Mouse (Mus musculus): ENCODE data around the gene Il2ra. TPM values are rescaled to one million over a fixed set of nuclear protein-coding genes. Genes with fewer than 3 reads are reported as not detected.
"Not testable (repeated sequence)": the region's sequence is repeated elsewhere in the genome, so short reads cannot be mapped to it uniquely, and the experiment has no call there.

Gene Il2ra
- polyA plus RNA-seq (2014; fragmentation: Nextera tagmentation; extraction: Ambion mirVana): 0.04 TPM in 1 of 2 replicates, not detected in the other

DNA sequence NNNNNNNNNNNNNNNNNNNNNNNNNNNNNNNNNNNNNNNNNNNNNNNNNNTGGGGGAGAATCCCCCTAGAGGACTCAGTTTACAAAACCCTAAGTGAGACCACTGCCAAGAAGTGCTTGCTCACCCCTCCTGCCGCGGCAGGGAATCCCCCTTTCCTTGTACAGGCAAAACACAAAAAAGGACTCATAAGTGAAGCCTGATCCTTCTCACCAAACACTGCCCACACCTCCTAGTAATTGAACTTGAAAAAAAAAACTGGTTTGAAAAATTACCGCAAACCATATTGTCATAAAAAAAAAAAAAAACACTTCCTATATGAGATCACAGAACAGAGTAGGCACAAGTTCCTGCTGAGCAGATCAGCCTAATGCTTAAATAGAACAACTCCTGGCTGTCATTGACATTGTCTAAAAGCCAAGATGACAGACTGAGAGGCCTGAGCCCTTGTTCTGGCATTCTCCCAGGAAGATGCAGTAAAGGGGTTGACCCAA, at the start of gene Il2ra:
Gene Il2ra, plus strand, starts transcription at position 357 of the 491 bp plus-strand sequence.
- Histone ChIP-seq H3K27me3 (replicated peaks; ENCODE audit: control insufficient read depth, insufficient read depth, low read length) (no peaks in the 10 kb centered on the region), H3K9ac (ENCODE audit: low read depth, low read length) (no peak within 1 kb of the TSS), H3K36me3 (ENCODE audit: control insufficient read depth, insufficient read depth, low read length) (no peaks in the 10 kb centered on the region), H3K4me1 (replicated peaks; ENCODE audit: control insufficient read depth, insufficient read depth, low read length) (no peaks in the 10 kb centered on the region), H3K9me3 (ENCODE audit: control insufficient read depth, low read length) (no peaks in the 10 kb centered on the region), H3K4me2 (no peak within 1 kb of the TSS), H3K27ac (ENCODE audit: low read depth, low read length) (no peak within 1 kb of the TSS), H3K4me3 (ENCODE audit: low read depth, low read length) (no peak within 1 kb of the TSS)
- 83% methylated on average over 3 of the region's 3 CpGs for whole genome bisulfite sequencing
- no peak for ATAC-seq (replicated peaks; ENCODE audit: low FRiP score)
- no peak for DNase-seq (ENCODE audit: low spot score)

DNA sequence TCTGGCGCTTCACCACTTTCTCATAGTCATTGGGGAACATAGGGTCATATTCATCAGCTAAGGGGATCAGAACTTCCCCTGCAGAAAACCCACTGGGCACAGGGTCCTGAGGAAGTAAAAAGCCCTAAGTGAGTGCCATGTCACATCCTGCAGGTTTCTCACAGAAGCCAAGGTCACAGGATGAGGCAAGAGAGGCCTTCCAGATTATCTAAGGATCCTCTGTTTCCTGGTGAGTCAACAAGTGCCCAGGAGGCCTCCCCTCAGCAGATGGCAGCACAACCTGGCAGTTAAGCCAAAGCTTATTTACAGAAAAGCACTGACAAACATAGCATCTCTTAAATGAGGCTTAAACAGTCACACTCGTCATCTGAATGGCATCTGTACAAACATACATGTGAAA, 45.9 kb upstream of the Il2ra start:
- Histone ChIP-seq H3K9me3 (ENCODE audit: control insufficient read depth, low read length) (no peaks in the 10 kb centered on the region), H3K4me2 (no peak overlapping the region), H3K9ac (ENCODE audit: low read depth, low read length) (no peak overlapping the region), H3K4me3 (ENCODE audit: low read depth, low read length) (no peak overlapping the region), H3K27ac (ENCODE audit: low read depth, low read length) (no peak overlapping the region), H3K4me1 (replicated peaks; ENCODE audit: control insufficient read depth, insufficient read depth, low read length) (peaks cover under 1% of the 10 kb centered on the region), H3K27me3 (replicated peaks; ENCODE audit: control insufficient read depth, insufficient read depth, low read length) (no peaks in the 10 kb centered on the region), H3K36me3 (ENCODE audit: control insufficient read depth, insufficient read depth, low read length) (peaks cover 51% of the 10 kb centered on the region)
- WGBS: 81% methylated on average over 2 of the region's 2 CpGs
- no peak for DNase-seq (ENCODE audit: low spot score)
- ATAC-seq (replicated peaks; ENCODE audit: low FRiP score): no peak

DNA sequence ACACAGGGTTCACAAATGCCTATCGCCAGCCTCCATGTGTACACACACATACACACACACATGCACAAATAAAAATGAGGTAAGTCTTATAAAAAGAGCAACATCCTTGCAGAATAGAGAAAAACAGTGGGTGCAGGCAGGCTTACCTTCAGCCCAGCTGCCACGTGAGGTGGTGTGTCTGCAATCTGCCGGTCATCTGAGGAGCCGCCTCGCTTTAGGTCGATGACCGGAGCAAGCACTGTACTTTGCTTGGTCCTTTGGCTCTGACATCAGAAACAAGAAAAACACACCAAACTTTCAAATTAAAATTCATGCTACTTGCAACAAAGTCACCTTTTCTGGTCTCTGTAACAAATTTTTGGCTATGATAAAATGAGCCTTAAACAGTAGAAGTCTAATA, 44.7 kb upstream of the Il2ra start:
- Histone ChIP-seq H3K4me1 (replicated peaks; ENCODE audit: control insufficient read depth, insufficient read depth, low read length) (peaks cover 5% of the 10 kb centered on the region), H3K4me3 (ENCODE audit: low read depth, low read length) (no peak overlapping the region), H3K9ac (ENCODE audit: low read depth, low read length) (no peak overlapping the region), H3K27ac (ENCODE audit: low read depth, low read length) (no peak overlapping the region), H3K27me3 (replicated peaks; ENCODE audit: control insufficient read depth, insufficient read depth, low read length) (no peaks in the 10 kb centered on the region), H3K9me3 (ENCODE audit: control insufficient read depth, low read length) (no peaks in the 10 kb centered on the region), H3K4me2 (no peak overlapping the region), H3K36me3 (ENCODE audit: control insufficient read depth, insufficient read depth, low read length) (peaks cover 42% of the 10 kb centered on the region)
- WGBS: 96% methylated on average over 7 of the region's 7 CpGs
- no peak for DNase-seq (ENCODE audit: low spot score)
- no peak for ATAC-seq (replicated peaks; ENCODE audit: low FRiP score)

DNA sequence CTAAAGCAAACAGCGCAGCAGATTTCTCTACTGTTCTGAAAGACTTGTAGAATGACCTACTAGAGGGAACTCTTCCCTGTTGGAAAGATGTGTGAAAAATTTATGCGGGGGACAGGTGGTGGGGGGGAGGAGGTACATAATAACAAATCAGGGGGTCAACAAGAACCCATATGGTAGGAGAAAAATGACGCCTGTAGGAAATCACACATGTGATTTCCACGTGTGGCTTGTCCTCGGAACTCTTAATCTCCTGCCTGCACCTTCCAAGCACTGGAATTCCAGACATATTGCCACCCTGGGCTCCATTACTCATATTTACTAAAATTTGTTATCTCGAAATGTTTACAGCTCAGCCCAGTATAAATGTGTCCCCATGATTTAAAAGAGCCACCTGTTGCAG, 40.8 kb upstream of the Il2ra start:
- H3K27me3 ChIP-seq (replicated peaks; ENCODE audit: control insufficient read depth, insufficient read depth, low read length): no peaks in the 10 kb centered on the region
- ATAC-seq (replicated peaks; ENCODE audit: low FRiP score): no peak
- peaks cover 26% of the 10 kb centered on the region for H3K36me3 ChIP-seq (ENCODE audit: control insufficient read depth, insufficient read depth, low read length)
- H3K4me2 ChIP-seq: peak overlapping the region; percentile 89
- H3K4me1 ChIP-seq (replicated peaks; ENCODE audit: control insufficient read depth, insufficient read depth, low read length): peaks cover 5% of the 10 kb centered on the region
- peak overlapping the region; percentile 98 for H3K9ac ChIP-seq (ENCODE audit: low read depth, low read length)
- no peak overlapping the region for H3K27ac ChIP-seq (ENCODE audit: low read depth, low read length)
- WGBS: 70% methylated on average over 6 of the region's 6 CpGs
- H3K9me3 ChIP-seq (ENCODE audit: control insufficient read depth, low read length): no peaks in the 10 kb centered on the region
- peak overlapping the region; percentile 94 for H3K4me3 ChIP-seq (ENCODE audit: low read depth, low read length)
- no peak for DNase-seq (ENCODE audit: low spot score)

DNA sequence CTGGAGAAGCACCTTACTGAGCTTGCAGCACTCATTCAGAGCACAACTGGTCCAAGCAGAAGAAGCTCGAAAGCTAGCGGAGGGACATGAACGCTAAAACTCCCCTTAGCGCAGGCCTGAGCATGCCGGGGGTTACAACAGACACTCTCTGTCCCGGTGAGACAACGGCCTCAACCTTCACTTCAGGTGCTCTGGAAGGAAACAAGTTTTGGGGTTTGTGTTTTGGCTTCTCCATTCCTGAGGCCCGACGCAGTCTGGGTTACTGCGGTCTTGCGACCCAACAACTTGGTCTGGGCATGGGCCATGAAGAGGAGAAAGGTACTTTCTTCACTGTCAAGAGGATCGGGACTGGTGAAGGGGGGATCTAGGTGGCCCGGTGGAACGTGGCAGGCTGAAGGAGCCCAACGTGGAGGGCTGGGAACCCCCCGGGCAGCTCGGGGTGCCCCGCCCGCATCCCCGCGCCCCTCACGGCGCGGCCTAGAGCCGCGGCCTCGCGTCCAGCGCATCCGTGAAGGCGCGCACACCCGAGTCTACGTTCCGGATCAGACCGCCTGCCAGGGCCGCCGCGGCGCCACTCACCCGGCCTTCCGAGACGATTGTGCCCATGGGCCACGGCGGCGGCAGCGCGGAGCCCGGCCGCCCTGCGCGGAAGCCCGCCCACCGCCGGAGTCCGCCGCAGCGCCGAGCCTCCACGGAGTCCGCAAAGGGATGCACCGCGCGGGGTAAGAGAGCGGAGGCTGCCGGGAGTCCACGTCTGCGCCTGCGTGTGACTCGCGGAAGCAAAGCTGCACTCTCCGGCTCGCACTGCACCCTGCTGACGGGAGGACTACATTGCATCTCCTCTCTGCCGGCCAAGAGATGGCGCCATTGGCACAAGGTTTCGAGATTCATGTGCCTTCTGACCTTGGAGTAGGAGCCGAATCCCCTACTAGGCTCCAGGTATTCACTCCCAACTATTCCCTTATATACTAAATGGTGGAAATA, 39.8 kb upstream of the Il2ra start:
- Histone ChIP-seq H3K27ac (ENCODE audit: low read depth, low read length) (peak overlapping the region; percentile 38; the same call in 1 of the 2 replicates), H3K4me2 (peak overlapping the region; percentile 89), H3K27me3 (replicated peaks; ENCODE audit: control insufficient read depth, insufficient read depth, low read length) (no peaks in the 10 kb centered on the region), H3K36me3 (ENCODE audit: control insufficient read depth, insufficient read depth, low read length) (peaks cover 19% of the 10 kb centered on the region), H3K4me1 (replicated peaks; ENCODE audit: control insufficient read depth, insufficient read depth, low read length) (peaks cover 5% of the 10 kb centered on the region), H3K4me3 (ENCODE audit: low read depth, low read length) (peak overlapping the region; percentile 94), H3K9ac (ENCODE audit: low read depth, low read length) (peak overlapping the region; percentile 98), H3K9me3 (ENCODE audit: control insufficient read depth, low read length) (no peaks in the 10 kb centered on the region)
- DNase-seq (ENCODE audit: low spot score): peak; percentile 89
- 1% methylated on average over 72 of the region's 78 CpGs for WGBS
- peak; percentile 98 for ATAC-seq (replicated peaks; ENCODE audit: low FRiP score)

DNA sequence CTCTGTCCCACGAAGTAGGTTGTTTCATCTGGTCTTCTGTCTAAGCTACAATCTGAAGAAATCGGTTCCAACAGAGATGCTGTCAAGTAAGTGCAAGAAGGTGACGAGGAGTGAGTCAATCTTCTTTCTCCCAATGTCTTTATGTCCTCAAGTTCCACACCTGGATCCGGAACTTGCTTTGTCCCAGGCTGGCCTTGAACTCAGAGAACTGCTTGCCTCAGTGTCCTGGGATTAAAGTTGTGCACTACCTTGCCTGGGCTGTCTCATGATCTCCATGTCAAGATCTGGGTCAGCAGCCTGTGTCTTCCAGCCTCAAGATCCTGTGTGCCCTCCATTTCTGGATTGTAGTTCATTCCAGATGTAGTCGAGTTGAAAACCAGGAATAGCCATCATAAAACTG, 38.6 kb upstream of the Il2ra start, which contains the start of gene Rbm17:
Gene Rbm17, minus strand, starts transcription at position 101 of the 400 bp plus-strand sequence.
- 83% methylated on average over 5 of the region's 5 CpGs for WGBS

DNA sequence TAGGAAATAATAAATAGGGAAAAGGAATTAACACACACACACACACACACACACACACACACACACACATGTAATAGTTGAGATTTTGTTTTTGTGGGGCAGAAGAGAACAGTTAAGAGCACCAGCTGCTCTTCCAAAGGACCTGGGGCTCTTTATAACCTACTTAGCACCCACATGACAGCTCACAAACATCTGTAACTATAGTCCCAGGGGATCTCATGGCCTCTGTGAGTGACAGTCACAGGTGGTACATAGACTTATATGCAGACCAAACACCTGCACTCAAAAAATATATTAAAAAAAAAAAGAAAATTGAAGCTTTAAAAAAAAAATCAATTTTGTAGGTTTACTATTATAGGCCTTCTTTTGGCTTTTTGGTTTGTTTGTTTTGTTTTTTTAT, 37.7 kb upstream of the Il2ra start:
- Histone ChIP-seq H3K4me1 (replicated peaks; ENCODE audit: control insufficient read depth, insufficient read depth, low read length) (peaks cover 5% of the 10 kb centered on the region), H3K9me3 (ENCODE audit: control insufficient read depth, low read length) (no peaks in the 10 kb centered on the region), H3K27ac (ENCODE audit: low read depth, low read length) (no peak overlapping the region), H3K4me2 (no peak overlapping the region), H3K36me3 (ENCODE audit: control insufficient read depth, insufficient read depth, low read length) (peaks cover 5% of the 10 kb centered on the region; the same call in 1 of the 2 replicates), H3K27me3 (replicated peaks; ENCODE audit: control insufficient read depth, insufficient read depth, low read length) (no peaks in the 10 kb centered on the region), H3K4me3 (ENCODE audit: low read depth, low read length) (no peak overlapping the region), H3K9ac (ENCODE audit: low read depth, low read length) (no peak overlapping the region)
- ATAC-seq (replicated peaks; ENCODE audit: low FRiP score) (no peak), DNase-seq (ENCODE audit: low spot score) (no peak)

More for the DNA sequence above, 38.6 kb upstream of the Il2ra start, which contains the start of gene Rbm17:
- DNase-seq (ENCODE audit: low spot score): no peak
- Histone ChIP-seq H3K36me3 (ENCODE audit: control insufficient read depth, insufficient read depth, low read length) (peaks cover 9% of the 10 kb centered on the region; the same call in 1 of the 2 replicates), H3K9me3 (ENCODE audit: control insufficient read depth, low read length) (no peaks in the 10 kb centered on the region), H3K4me1 (replicated peaks; ENCODE audit: control insufficient read depth, insufficient read depth, low read length) (peaks cover 5% of the 10 kb centered on the region), H3K27me3 (replicated peaks; ENCODE audit: control insufficient read depth, insufficient read depth, low read length) (no peaks in the 10 kb centered on the region), H3K27ac (ENCODE audit: low read depth, low read length) (peak within 1 kb of the TSS; percentile 38; the same call in 1 of the 2 replicates), H3K4me3 (ENCODE audit: low read depth, low read length) (peak within 1 kb of the TSS; percentile 94), H3K4me2 (peak within 1 kb of the TSS; percentile 89), H3K9ac (ENCODE audit: low read depth, low read length) (peak within 1 kb of the TSS; percentile 98)
- ATAC-seq (replicated peaks; ENCODE audit: low FRiP score): no peak

DNA sequence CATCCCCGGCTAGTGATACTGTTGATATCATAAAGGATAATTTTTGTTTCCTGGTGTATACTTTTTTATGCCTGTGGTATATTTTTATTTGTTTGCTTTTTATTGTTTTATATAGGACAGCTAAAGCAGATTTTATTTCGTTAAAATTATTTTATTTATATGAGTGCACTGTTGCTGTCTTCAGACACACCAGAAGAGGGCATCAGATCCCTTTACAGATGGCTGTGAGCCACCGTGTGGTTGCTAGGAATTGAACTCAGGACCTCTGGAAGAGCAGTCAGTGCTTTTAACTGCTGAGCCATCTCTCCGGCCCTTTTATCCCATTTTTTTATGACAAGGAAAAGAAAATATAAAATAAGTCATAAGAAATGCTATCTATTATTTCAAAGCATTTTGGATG, 35.9 kb upstream of the Il2ra start:
- not testable (repeated sequence) for H3K9me3 ChIP-seq (ENCODE audit: control insufficient read depth, low read length); H3K4me1 ChIP-seq (replicated peaks; ENCODE audit: control insufficient read depth, insufficient read depth, low read length); H3K27me3 ChIP-seq (replicated peaks; ENCODE audit: control insufficient read depth, insufficient read depth, low read length); H3K4me2 ChIP-seq; DNase-seq (ENCODE audit: low spot score); H3K27ac ChIP-seq (ENCODE audit: low read depth, low read length); ATAC-seq (replicated peaks; ENCODE audit: low FRiP score); H3K9ac ChIP-seq (ENCODE audit: low read depth, low read length); H3K4me3 ChIP-seq (ENCODE audit: low read depth, low read length); H3K36me3 ChIP-seq (ENCODE audit: control insufficient read depth, insufficient read depth, low read length)
- 69% methylated on average over 4 of the region's 4 CpGs for WGBS

All from liver, embryonic 11.5 days (tissue).